Mouse (Mus musculus): ENCODE data around the gene Cntn1. TPM values are rescaled to one million over a fixed set of nuclear protein-coding genes. Genes with fewer than 3 reads are reported as not detected.

Cntn1 gene
- polyA plus RNA-seq, 1 experiment, result not detected

- Histone ChIP-seq H3K4me3 (ENCODE audit: insufficient read depth, low read depth, low read length) (no peak overlapping the region), H3K4me1 (ENCODE audit: control insufficient read depth, insufficient read depth, low read length) (peaks cover 5% of the 10 kb centered on the region), H3K27ac (ENCODE audit: insufficient read depth, low read depth, low read length) (no peak overlapping the region)
- WGBS, result 64% methylated on average over 4 of the region's 4 CpGs
- TF ChIP-seq POLR2A (IDR thresholded peaks at IDR 0.05; ENCODE audit: insufficient read depth, low read depth, low read length) (no peak), CTCF (IDR thresholded peaks at IDR 0.05; ENCODE audit: insufficient read depth, low read depth, low read length) (no peak)
Observed at GRCm38 (mm10) chr15:92162835-92163234, 111.9 kb downstream of the Cntn1 start.

- WGBS, result 54% methylated on average over 3 of the region's 3 CpGs
- H3K4me1 ChIP-seq (ENCODE audit: control insufficient read depth, insufficient read depth, low read length), result peaks cover 5% of the 10 kb centered on the region
- H3K4me3 ChIP-seq (ENCODE audit: insufficient read depth, low read depth, low read length), result no peak overlapping the region
- no peak for TF ChIP-seq CTCF (IDR thresholded peaks at IDR 0.05; ENCODE audit: insufficient read depth, low read depth, low read length)
- TF ChIP-seq POLR2A (IDR thresholded peaks at IDR 0.05; ENCODE audit: insufficient read depth, low read depth, low read length), result no peak
- H3K27ac ChIP-seq (ENCODE audit: insufficient read depth, low read depth, low read length), result no peak overlapping the region
Observed at GRCm38 (mm10) chr15:92164127-92164526, 113.2 kb downstream of the Cntn1 start.

GRCm38 (mm10) chr15:92166266-92166665 lies 115.3 kb downstream of the Cntn1 start:
- Histone ChIP-seq H3K4me1 (ENCODE audit: control insufficient read depth, insufficient read depth, low read length) (peaks cover 5% of the 10 kb centered on the region), H3K4me3 (ENCODE audit: insufficient read depth, low read depth, low read length) (no peak overlapping the region), H3K27ac (ENCODE audit: insufficient read depth, low read depth, low read length) (no peak overlapping the region)
- TF ChIP-seq CTCF (IDR thresholded peaks at IDR 0.05; ENCODE audit: insufficient read depth, low read depth, low read length) (no peak), POLR2A (IDR thresholded peaks at IDR 0.05; ENCODE audit: insufficient read depth, low read depth, low read length) (no peak)
- 89% methylated on average over 5 of the region's 5 CpGs for WGBS

DNA sequence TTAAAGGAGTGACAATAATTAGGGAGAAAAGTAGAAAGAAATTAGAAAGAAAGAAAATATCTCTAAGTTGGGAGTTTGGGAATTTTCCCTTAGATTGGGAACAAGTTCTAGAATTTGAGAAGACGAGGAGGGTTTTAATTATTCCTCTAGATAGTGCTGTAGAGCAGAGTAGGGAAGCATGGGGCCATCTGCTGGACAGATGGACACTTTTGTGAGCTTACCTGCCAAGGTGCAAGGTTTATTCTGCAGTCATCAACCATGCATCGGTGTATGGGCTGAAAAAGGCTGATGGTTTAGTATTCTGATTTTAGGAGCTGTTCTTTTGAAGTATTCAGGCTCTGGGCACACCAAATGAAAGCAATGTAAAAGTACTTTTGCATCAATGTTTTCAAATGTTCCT lies 124.8 kb downstream of the Cntn1 start:
- TF ChIP-seq POLR2A (IDR thresholded peaks at IDR 0.05; ENCODE audit: insufficient read depth, low read depth, low read length), result no peak
- TF ChIP-seq CTCF (IDR thresholded peaks at IDR 0.05; ENCODE audit: insufficient read depth, low read depth, low read length), result no peak
- WGBS, result 84% methylated on average over 2 of the region's 2 CpGs
- H3K27ac ChIP-seq (ENCODE audit: insufficient read depth, low read depth, low read length), result no peak overlapping the region
- H3K4me1 ChIP-seq (ENCODE audit: control insufficient read depth, insufficient read depth, low read length), result no peaks in the 10 kb centered on the region
- H3K4me3 ChIP-seq (ENCODE audit: insufficient read depth, low read depth, low read length), result no peak overlapping the region

DNA sequence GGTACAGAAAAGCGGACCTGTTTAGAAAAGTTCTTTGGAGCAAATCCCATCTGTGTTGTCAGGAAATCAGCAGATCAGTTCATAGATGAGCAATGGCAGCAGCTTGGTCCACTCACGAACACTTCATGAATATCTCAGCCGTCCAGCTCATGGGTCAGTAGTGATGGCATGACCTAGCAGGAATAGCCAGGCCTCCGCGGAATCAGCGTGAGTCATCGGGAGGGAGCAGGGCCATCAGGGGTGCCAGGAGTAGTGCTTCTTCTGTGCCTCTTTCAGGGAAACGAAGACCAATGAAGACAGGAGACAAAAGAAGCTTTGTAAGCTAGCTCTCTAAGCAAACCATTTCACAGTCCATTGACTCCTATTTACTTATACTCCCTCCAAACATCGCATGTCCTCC lies 126.4 kb downstream of the Cntn1 start:
- Histone ChIP-seq H3K4me3 (ENCODE audit: insufficient read depth, low read depth, low read length) (no peak overlapping the region), H3K27ac (ENCODE audit: insufficient read depth, low read depth, low read length) (no peak overlapping the region), H3K4me1 (ENCODE audit: control insufficient read depth, insufficient read depth, low read length) (no peaks in the 10 kb centered on the region)
- WGBS, result 52% methylated on average over 9 of the region's 9 CpGs
- TF ChIP-seq CTCF (IDR thresholded peaks at IDR 0.05; ENCODE audit: insufficient read depth, low read depth, low read length) (no peak), POLR2A (IDR thresholded peaks at IDR 0.05; ENCODE audit: insufficient read depth, low read depth, low read length) (no peak)

DNA sequence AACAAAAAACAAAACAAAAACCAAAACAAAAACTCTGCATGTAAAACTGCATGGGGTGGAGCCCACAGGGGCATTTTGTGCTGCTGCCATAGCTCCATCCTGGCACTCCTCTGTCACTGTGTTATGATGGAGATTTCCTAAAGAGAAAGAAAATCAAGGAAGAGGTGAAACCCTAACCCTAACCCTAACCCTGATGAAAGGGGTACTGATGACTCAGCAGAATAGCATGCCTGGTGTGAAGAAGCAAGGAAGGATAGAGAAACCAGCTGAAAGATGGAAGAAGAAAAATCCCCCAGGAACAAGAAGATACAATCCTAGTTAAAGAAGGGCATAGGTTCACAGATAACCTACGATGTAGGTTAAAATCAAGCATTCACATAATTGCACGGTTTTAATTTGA lies 134.5 kb downstream of the Cntn1 start:
- Histone ChIP-seq H3K4me3 (ENCODE audit: insufficient read depth, low read depth, low read length) (no peak overlapping the region), H3K4me1 (ENCODE audit: control insufficient read depth, insufficient read depth, low read length) (no peaks in the 10 kb centered on the region), H3K27ac (ENCODE audit: insufficient read depth, low read depth, low read length) (no peak overlapping the region)
- TF ChIP-seq POLR2A (IDR thresholded peaks at IDR 0.05; ENCODE audit: insufficient read depth, low read depth, low read length) (no peak), CTCF (IDR thresholded peaks at IDR 0.05; ENCODE audit: insufficient read depth, low read depth, low read length) (no peak)
- 96% methylated on average over 2 of the region's 2 CpGs for WGBS

GRCm38 (mm10) chr15:92190000-92190399 lies 139.0 kb downstream of the Cntn1 start:
- TF ChIP-seq POLR2A (IDR thresholded peaks at IDR 0.05; ENCODE audit: insufficient read depth, low read depth, low read length) (no peak), CTCF (IDR thresholded peaks at IDR 0.05; ENCODE audit: insufficient read depth, low read depth, low read length) (no peak)
- 63% methylated on average over 2 of the region's 2 CpGs for WGBS

DNA sequence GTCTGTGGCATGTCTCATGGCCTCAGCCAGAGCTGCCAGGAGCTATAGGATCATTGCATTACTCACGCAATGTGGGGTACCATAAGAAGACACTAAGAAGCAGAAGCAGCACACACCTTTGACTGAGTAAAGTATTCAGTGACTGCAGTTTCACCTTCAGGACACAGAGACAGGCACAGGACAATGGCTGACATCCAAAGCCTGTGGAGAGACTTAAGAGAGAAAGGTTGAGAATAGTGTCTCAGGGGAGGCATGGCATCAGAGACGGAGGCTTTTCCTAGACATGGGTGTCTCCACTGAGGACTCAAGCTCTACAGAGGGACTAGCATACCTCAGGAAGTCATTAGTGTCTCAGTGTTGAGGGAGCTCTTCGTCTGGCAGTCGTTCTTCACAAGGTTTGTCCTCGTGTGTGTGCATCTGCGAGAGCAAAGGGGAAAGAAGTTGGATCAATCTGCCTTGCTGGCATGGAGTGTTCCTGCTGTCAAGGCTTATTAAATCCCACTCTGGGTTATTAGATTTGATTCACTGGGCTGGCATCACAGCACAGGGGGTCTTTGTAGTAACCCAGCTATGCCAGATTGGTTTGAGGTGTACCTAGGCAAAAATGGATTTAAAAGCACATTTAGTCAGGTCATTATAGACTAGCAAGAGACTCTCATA lies 149.5 kb downstream of the Cntn1 start:
- TF ChIP-seq CTCF (IDR thresholded peaks at IDR 0.05; ENCODE audit: insufficient read depth, low read depth, low read length) (no peak), POLR2A (IDR thresholded peaks at IDR 0.05; ENCODE audit: insufficient read depth, low read depth, low read length) (no peak)
- H3K4me1 ChIP-seq (ENCODE audit: control insufficient read depth, insufficient read depth, low read length), result no peaks in the 10 kb centered on the region
- 71% methylated on average over 6 of the region's 6 CpGs for WGBS
- H3K4me3 ChIP-seq (ENCODE audit: insufficient read depth, low read depth, low read length), result no peak overlapping the region
- H3K27ac ChIP-seq (ENCODE audit: insufficient read depth, low read depth, low read length), result no peak overlapping the region

More at GRCm38 (mm10) chr15:92190000-92190399, 139.0 kb downstream of the Cntn1 start:
- H3K4me1 ChIP-seq (ENCODE audit: control insufficient read depth, insufficient read depth, low read length), result no peaks in the 10 kb centered on the region
- H3K27ac ChIP-seq (ENCODE audit: insufficient read depth, low read depth, low read length), result no peak overlapping the region
- no peak overlapping the region for H3K4me3 ChIP-seq (ENCODE audit: insufficient read depth, low read depth, low read length)

GRCm38 (mm10) chr15:92206695-92207094 lies 155.7 kb downstream of the Cntn1 start:
- TF ChIP-seq CTCF (IDR thresholded peaks at IDR 0.05; ENCODE audit: insufficient read depth, low read depth, low read length), result no peak
- TF ChIP-seq POLR2A (IDR thresholded peaks at IDR 0.05; ENCODE audit: insufficient read depth, low read depth, low read length), result no peak
- H3K4me3 ChIP-seq (ENCODE audit: insufficient read depth, low read depth, low read length), result no peak overlapping the region
- no peak overlapping the region for H3K27ac ChIP-seq (ENCODE audit: insufficient read depth, low read depth, low read length)
- WGBS, result 89% methylated on average over 4 of the region's 4 CpGs
- peaks cover 3% of the 10 kb centered on the region for H3K4me1 ChIP-seq (ENCODE audit: control insufficient read depth, insufficient read depth, low read length)

Measured in olfactory bulb, adult 2 months (tissue).